Mouse (Mus musculus) thymus, adult 2 months (tissue): ENCODE data around the gene Eif2ak4.

ENCODE experiments used
- CTCF ChIP-seq: fragments of 200-500 bp; IDR thresholded peaks from 2 replicates; pipeline ENCODE4 v1.5.1; 2012; ENCODE audit warnings: mild to moderate bottlenecking, control low read depth, low read length, moderate library complexity, borderline replicate concordance; ENCODE audit not compliant: control insufficient read depth, poor library complexity, insufficient read depth; ENCODE audit errors: extremely low read depth
- POLR2A ChIP-seq: fragments of 200-500 bp; IDR thresholded peaks from 2 replicates; pipeline ENCODE4 v1.6.1; 2012; ENCODE audit warnings: mild to moderate bottlenecking, low read length, control low read depth, moderate library complexity; ENCODE audit not compliant: control insufficient read depth, poor library complexity, insufficient read depth; ENCODE audit errors: extremely low read depth

DNA sequence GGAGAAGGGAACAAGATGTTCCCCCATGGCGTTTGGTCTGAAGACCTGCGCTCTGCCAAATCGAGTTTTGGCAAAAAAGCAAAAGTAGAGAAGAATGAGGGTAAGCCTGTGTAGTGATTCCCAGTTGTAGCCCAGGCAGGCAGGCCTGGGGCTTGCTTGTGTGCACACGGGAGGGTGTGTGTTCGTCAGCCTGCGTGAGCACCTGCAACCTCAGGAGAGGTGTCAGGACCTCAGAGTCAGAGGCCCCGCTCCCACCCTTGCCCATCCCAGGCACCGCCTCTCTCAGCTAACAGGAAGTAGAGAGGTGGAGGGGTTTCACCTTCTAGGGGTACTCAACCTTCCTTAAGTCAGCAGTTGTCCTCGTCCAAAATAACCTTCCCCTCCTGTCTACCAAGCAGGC, 106.6 kb downstream of the Eif2ak4 start:
- TF ChIP-seq POLR2A (peak; percentile 60; the same call in 1 of the 2 replicates), CTCF (no peak)
